Mouse (Mus musculus) inflammation-experienced regulatory T-cells, adult 6 months (primary cell): ENCODE measurements at regions not wholly inside any gene's neighbourhood (a gene's known extent, or its start where the extent isn't known, plus 50 kb on each side); places are given as distances from the start of the nearest gene placed in this dataset.

Experiments
- ATAC-seq: one replicate; pipeline ENCODE4 v1.8.0; 2017

- ATAC-seq: no peak
These were observed 153.8 kb upstream of the Satb1 start for GRCm38 (mm10) chr17:51986920-51987319.

DNA sequence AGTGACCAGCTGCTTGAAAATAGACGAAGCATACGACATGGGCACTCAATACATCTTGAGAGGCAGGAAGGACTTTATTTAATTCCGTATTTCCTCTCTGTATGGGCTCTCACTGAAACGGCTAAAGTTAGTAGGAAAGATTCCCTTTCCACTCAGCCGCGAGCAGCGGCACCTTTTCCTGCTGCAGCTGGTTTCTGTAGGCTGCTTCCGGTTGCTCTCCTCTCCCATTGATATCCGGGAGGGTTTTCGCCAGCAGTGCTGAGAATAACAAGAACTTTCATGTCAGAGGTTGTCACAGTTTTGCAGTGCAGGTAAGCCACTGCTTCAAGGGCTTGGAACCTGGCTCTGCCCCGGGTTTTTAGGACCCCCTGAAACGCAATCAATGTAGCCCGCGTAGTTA lies 153.1 kb upstream of the Satb1 start:
- ATAC-seq: peak; percentile 48

DNA sequence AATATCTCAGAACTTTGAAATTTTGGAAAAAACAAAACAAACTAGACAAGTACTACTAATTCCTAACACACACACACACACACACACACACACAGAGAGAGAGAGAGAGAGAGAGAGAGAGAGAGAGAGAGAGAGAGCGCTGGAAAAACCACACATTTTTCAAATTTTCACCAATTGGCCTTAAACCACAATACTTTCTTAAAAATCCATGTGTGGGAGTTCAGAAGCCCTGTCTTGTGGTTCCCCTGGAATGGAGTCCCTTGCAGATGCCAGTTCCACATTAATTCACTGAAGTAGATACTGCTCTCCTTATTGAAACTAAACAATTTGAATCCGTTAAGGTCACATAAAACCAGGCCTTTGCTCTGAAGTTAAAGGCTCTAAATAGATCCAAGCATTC lies 146.0 kb upstream of the Satb1 start:
- ATAC-seq: no peak

DNA sequence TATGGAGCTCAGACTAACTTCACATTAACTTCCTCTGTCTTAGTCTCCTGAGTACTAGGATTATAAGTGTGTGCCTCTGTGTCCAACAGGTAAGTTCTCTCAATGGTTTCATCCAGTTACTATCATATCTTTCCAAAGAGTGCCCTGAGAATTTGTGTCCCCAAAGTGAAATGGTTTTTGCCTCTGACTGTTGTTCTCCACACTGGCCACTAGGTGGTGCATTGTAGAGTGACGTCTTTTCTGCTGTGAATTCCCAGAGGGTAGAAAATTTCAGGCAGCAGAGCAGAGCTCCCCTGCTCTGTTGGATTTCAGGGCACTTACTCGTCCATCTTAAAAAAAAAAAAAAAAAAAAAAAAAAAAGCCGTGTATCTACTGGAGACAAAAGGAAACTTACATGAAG lies 138.4 kb upstream of the Satb1 start:
- peak; percentile 32 for ATAC-seq

GRCm38 (mm10) chr17:51966573-51967284 lies 133.6 kb upstream of the Satb1 start:
- ATAC-seq: no peak

DNA sequence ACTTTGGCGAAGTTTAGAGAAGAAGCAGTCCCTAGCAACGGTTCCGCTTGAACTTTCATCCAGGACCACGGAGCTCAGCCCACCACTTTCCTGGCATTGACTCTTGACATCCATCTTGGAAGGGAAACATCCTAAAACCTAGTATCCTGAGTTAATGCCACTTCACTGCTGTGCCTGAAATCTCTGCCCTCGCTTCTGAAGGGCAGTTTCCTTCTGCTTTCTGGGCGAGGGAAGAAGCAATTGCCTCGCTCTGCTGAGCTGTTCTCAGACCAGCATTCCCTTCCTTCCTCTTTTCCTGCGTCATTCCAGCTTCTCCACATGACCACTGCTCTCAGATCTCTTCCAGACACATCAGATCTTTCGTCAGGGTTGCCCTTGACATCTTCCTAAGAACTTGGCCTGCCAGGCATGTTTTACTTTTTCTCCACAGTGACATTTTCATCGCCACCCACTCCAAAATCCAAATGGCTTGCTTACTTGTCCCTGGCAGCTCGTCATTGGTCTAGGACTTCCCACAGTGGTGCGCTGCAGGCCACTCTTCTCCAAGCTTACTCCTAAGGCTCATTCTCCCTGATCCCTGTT lies 129.5 kb upstream of the Satb1 start:
- ATAC-seq: no peak

- no peak for ATAC-seq
These were observed 128.2 kb upstream of the Satb1 start for GRCm38 (mm10) chr17:51961337-51961736.

DNA sequence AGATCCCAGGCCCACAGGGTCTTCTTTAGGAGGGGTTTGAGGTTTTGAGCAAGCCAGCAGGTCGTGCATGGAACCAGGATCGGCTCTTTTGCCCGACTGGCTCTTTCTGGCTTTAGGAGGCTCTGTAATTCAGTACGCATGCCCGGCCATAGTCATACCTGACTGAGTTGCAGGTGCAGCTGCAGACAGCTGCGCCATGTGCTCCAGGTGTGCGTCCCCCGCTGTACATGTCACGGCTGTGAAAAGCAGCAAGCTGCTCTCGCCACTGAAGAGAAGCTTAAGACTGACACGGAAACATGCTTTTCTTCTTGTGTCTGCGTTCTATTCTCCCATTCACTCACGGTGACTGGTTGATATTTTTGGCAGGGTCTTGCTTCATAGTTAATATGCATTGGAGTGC lies 123.2 kb upstream of the Satb1 start:
- ATAC-seq: no peak

DNA sequence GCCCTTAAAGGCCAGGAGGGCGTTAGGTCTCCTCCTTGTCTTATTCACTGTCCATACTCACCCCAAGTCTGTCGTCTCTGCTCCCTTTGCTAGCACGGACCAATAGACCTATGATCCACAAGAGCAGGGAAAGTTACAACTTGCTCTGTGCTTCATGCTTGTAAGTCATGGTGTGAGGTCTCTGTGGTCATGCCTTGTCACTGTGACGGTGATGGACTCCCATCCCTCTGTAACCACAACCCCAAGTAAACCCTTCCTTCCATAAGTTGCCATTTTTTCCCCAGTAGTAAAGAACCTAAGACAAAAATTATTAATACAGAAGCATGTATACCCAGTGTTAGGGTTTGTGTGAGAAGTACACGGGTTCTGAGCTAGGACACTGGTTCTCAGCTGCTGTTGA lies 104.6 kb upstream of the Satb1 start:
- no peak for ATAC-seq

DNA sequence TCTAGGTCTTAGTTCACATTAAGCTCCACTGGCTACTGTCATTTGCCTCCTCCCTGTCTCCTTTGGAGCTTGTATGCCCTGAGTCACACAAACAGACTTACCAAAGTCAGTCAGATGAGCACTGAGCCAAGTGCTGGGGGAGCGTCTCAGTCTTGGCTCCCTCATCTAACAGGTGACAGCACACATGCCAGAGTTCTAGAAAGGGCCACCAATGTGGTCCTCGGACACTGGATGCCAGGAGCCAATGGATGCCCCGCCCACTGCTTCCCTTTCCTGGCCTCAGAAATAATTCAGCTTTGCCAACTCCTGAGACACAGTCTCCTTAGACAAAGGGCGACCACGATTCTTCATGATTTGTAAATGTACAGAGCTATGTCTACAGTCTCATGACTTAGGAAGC lies 103.0 kb upstream of the Satb1 start:
- ATAC-seq: no peak

DNA sequence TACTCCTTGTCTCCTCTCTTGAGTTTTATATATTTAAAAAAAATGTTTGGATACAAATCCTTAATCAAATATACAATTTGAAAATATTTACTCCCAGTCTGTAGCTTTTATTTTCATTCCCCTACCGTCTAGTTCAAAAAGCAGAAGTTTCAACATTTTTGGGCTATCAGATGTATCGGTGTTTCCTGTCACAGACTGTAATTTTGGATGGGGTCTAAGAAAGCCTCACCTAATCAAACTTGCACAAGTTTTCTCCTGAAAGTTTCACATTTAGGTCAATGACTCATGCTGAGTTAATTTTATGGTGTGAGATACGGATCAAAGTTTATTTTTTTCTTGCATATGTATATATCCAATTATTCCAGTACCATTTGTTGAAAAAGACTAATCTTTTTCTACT lies 93.3 kb upstream of the Satb1 start:
- ATAC-seq: no peak

- ATAC-seq: no peak
These were observed 73.9 kb upstream of the Satb1 start for GRCm38 (mm10) chr17:51907031-51907430.

DNA sequence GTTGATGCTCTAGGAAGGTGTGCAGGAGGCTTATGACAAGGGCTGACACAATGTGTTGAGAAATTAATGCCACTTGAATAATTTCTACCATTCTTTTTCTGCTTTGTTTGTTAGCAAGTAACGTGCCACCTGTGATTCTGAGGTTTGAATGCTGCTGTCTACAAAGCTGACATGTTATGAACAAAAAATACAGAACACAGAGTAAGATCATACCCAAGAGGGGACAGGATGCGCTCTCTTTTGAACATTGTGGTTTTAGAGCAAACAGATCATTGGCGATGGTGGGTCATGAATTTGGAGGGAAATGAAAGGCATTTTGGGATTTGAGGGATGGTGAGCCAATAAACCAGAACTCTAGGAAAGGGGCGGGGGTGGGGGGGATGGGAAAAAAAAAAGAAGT lies 73.3 kb upstream of the Satb1 start:
- peak; percentile 59 for ATAC-seq

DNA sequence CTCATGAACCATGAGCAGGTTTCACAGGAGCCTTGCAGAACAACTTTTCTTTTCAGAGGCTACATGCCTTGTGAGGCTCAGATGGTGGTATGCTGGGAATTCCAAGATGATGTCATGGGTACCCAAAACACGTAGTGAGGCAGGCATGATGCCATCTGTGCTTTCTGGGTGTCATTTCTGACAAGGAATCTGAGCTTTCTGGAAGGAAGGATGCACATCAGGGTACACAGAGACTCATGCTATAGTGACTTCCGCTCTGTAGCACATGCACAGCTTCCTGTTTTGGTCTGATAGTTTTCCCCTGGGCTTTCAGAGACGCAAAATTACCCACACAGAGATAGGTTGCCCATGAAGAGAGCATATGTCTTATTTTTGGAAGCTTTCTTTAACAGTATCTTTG lies 70.8 kb upstream of the Satb1 start:
- peak; percentile 80 for ATAC-seq

GRCm38 (mm10) chr17:51899376-51899775 lies 66.3 kb upstream of the Satb1 start:
- no peak for ATAC-seq

DNA sequence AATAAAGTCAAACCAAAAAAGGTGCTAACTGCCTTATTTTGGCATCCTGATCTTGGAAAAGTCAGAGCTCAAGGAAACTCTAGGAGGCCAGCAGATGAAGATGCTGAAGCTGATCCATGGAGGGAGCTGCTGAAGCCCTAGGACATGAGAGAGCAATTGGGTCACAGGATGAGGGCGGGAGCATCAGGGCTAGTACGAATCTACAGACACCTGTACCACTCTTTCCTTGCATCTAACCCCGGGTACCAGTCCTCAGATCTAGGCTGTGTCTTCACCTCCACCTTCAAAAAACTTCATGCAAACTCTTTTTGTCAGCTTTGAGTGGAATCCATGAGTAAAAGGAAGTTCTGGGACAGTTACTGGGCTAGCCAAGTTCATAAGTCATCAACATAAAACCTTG lies 63.1 kb upstream of the Satb1 start:
- ATAC-seq: no peak

- peak; percentile 77 for ATAC-seq
These were observed 61.2 kb upstream of the Satb1 start for GRCm38 (mm10) chr17:51894278-51894677.

DNA sequence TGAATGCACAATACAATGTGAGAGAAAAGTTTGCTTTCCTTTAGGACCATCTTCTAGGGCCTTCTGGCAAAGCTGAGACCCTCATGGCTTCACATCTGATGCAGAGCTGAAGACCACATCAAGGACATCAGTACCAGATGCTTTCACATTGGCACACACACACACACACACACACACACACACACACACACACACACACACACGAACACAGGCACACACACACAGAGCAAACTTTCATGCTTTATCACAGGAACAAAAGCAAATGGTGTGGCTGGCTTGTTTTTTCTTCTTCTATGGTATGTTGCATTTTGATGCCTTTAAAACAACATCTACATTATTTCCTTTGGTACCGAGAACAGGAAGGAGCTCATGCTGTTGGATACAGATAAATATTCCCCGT lies 59.8 kb upstream of the Satb1 start:
- no peak for ATAC-seq

GRCm38 (mm10) chr17:51892159-51892558 lies 59.1 kb upstream of the Satb1 start:
- no peak for ATAC-seq
